Mouse (Mus musculus) right cerebral cortex, adult 18-20 months (tissue): ENCODE measurements around the gene Phldb2.

ENCODE experiments used
- DNase-seq: peaks from one replicate; pipeline ENCODE4 v3.0.0; 2022; ENCODE audit warnings: mixed read lengths

Gene Phldb2

GRCm38 (mm10) chr16:45890471-45891200, 62.8 kb downstream of the Phldb2 start:
- DNase-seq = peak; percentile 53

GRCm38 (mm10) chr16:45889636-45890035, 63.8 kb downstream of the Phldb2 start:
- DNase-seq = no peak

- DNase-seq = no peak
Observed at GRCm38 (mm10) chr16:45886599-45886998, 66.8 kb downstream of the Phldb2 start.

GRCm38 (mm10) chr16:45884194-45884593, 69.2 kb downstream of the Phldb2 start:
- DNase-seq = no peak

- DNase-seq = no peak
Observed at GRCm38 (mm10) chr16:45881177-45881832, 72.1 kb downstream of the Phldb2 start.

GRCm38 (mm10) chr16:45880101-45880751, 73.2 kb downstream of the Phldb2 start:
- DNase-seq = no peak

GRCm38 (mm10) chr16:45877739-45878138, 75.7 kb downstream of the Phldb2 start:
- no peak for DNase-seq

GRCm38 (mm10) chr16:45877171-45877570, 76.2 kb downstream of the Phldb2 start:
- peak; percentile 20 for DNase-seq

GRCm38 (mm10) chr16:45873397-45873796, 80.0 kb downstream of the Phldb2 start:
- DNase-seq = no peak

GRCm38 (mm10) chr16:45871286-45871976, 82.0 kb downstream of the Phldb2 start:
- DNase-seq = no peak

- no peak for DNase-seq
Observed at GRCm38 (mm10) chr16:45870651-45871050, 82.7 kb downstream of the Phldb2 start.

- no peak for DNase-seq
Observed at GRCm38 (mm10) chr16:45869044-45869443, 84.4 kb downstream of the Phldb2 start.

- DNase-seq = no peak
Observed at GRCm38 (mm10) chr16:45857277-45857863, 96.0 kb downstream of the Phldb2 start.

- no peak for DNase-seq
Observed at GRCm38 (mm10) chr16:45854499-45854898, 98.9 kb downstream of the Phldb2 start.

- no peak for DNase-seq
Observed at GRCm38 (mm10) chr16:45849045-45849444, 104.4 kb downstream of the Phldb2 start.

GRCm38 (mm10) chr16:45844875-45845274, 108.5 kb downstream of the Phldb2 start:
- no peak for DNase-seq

GRCm38 (mm10) chr16:45844049-45844780, 109.2 kb downstream of the Phldb2 start:
- DNase-seq = peak; percentile 55

GRCm38 (mm10) chr16:45843351-45843891, 110.0 kb downstream of the Phldb2 start:
- no peak for DNase-seq

- no peak for DNase-seq
Observed at GRCm38 (mm10) chr16:45842440-45842839, 111.0 kb downstream of the Phldb2 start.

- DNase-seq = no peak
Observed at GRCm38 (mm10) chr16:45841806-45842205, 111.6 kb downstream of the Phldb2 start.

- DNase-seq = no peak
Observed at GRCm38 (mm10) chr16:45841016-45841415, 112.4 kb downstream of the Phldb2 start.
